Mouse (Mus musculus) bone marrow macrophage, adult 2 months (primary cell): ENCODE measurements around the gene Aspg.

Experiments used
- CTCF ChIP-seq: IDR thresholded peaks from 2 replicates; pipeline ENCODE4 v1.5.1; 2012; ENCODE audit warnings: low read depth, mild to moderate bottlenecking, low read length, moderate library complexity
- POLR2A ChIP-seq: IDR thresholded peaks from 2 replicates; pipeline ENCODE4 v1.6.1; 2012; ENCODE audit warnings: mild to moderate bottlenecking, low read depth, low read length, borderline replicate concordance

DNA sequence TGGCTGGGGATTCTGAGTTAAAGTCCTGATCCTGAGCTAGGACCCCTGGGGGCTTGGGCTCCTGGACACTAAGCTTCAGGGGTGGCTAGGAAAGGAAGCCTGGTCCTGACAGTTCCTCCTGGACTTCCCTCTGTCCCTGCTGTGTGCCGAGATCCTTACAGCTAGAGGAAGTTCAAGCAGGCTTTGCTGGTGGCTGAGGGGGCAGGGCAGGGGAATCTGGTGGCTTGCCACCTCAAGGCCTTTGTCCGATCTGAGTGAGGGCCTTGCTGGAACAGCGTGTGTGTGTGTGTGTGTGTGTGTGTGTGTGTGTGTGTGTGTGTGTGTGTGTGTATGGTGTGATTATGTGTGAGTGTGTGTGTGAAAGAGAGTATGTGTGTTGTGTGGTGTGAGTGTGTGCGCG, 48.0 kb downstream of the Aspg start:
- TF ChIP-seq CTCF (no peak), POLR2A (no peak)
